Mouse (Mus musculus): ENCODE data around the gene Hint3. TPM values are rescaled to one million over a fixed set of nuclear protein-coding genes. Genes with fewer than 3 reads are reported as not detected.
"Not testable (repeated sequence)": the region's sequence is repeated elsewhere in the genome, so short reads cannot be mapped to it uniquely, and the experiment has no call there.

Gene Hint3
- total RNA-seq (2021) = 10 to 100 TPM; 32.6 to 41.1 TPM
- long read RNA-seq, transcript Hint3-203 (5 exons, 875 nt) = major isoform, 22 of 24 reads
- long read RNA-seq, partial matches to known transcripts = 0 of 24 reads
- long read RNA-seq, other reads (novel, unspliced or antisense) = 1 of 24 reads

- no peak for DNase-seq (ENCODE audit: low spot score in 2 of 2)
Measured at GRCm38 (mm10) chr10:30629513-30629912, at the start of gene Hint3. Hint3 (minus strand) TSS chr10:30629632.

GRCm38 (mm10) chr10:30678051-30678450 lies 48.6 kb upstream of the Hint3 start:
- peak in 1 of 2 experiments; percentile 5 for DNase-seq (ENCODE audit: low spot score in 2 of 2)

GRCm38 (mm10) chr10:30674825-30675224 lies 45.4 kb upstream of the Hint3 start:
- DNase-seq (ENCODE audit: low spot score in 2 of 2) = no peak

GRCm38 (mm10) chr10:30666580-30666979 lies 37.1 kb upstream of the Hint3 start:
- DNase-seq (ENCODE audit: low spot score in 2 of 2) = no peak

GRCm38 (mm10) chr10:30660564-30661328 lies 31.3 kb upstream of the Hint3 start:
- DNase-seq (ENCODE audit: low spot score in 2 of 2) = peak in 1 of 2 experiments; percentile 29

GRCm38 (mm10) chr10:30655655-30656054 lies 26.2 kb upstream of the Hint3 start:
- no peak for DNase-seq (ENCODE audit: low spot score in 2 of 2)

- DNase-seq (ENCODE audit: low spot score in 2 of 2) = no peak
Measured at GRCm38 (mm10) chr10:30647681-30648080, 18.2 kb upstream of the Hint3 start.

GRCm38 (mm10) chr10:30638216-30638615 lies 8.8 kb upstream of the Hint3 start:
- DNase-seq (ENCODE audit: low spot score in 2 of 2) = no peak

- DNase-seq (ENCODE audit: low spot score in 2 of 2) = not testable (repeated sequence)
Measured at GRCm38 (mm10) chr10:30636474-30637154, 7.2 kb upstream of the Hint3 start.

GRCm38 (mm10) chr10:30632718-30633117 lies 3.3 kb upstream of the Hint3 start:
- no peak for DNase-seq (ENCODE audit: low spot score in 2 of 2)

- DNase-seq (ENCODE audit: low spot score in 2 of 2) = no peak
Measured at GRCm38 (mm10) chr10:30629977-30630376, 545 bp upstream of the Hint3 start.

- DNase-seq (ENCODE audit: low spot score in 2 of 2) = not testable (repeated sequence)
Measured at GRCm38 (mm10) chr10:30628444-30628843, 988 bp downstream of the Hint3 start.

GRCm38 (mm10) chr10:30627548-30627947 lies 1.9 kb downstream of the Hint3 start:
- DNase-seq (ENCODE audit: low spot score in 2 of 2) = no peak

GRCm38 (mm10) chr10:30624161-30625019 lies 5.0 kb downstream of the Hint3 start:
- DNase-seq (ENCODE audit: low spot score in 2 of 2) = peak in 1 of 2 experiments; percentile 7

- no peak for DNase-seq (ENCODE audit: low spot score in 2 of 2)
Measured at GRCm38 (mm10) chr10:30622928-30623327, 6.5 kb downstream of the Hint3 start.

GRCm38 (mm10) chr10:30618918-30619210 lies 10.6 kb downstream of the Hint3 start:
- DNase-seq (ENCODE audit: low spot score in 2 of 2) = no peak

GRCm38 (mm10) chr10:30618091-30618917 lies 11.1 kb downstream of the Hint3 start:
- peak; percentile 99 for DNase-seq (ENCODE audit: low spot score in 2 of 2)

GRCm38 (mm10) chr10:30613039-30613438 lies 16.4 kb downstream of the Hint3 start:
- no peak for DNase-seq (ENCODE audit: low spot score in 2 of 2)

GRCm38 (mm10) chr10:30609614-30610013 lies 19.8 kb downstream of the Hint3 start:
- DNase-seq (ENCODE audit: low spot score in 2 of 2) = no peak

GRCm38 (mm10) chr10:30608109-30608508 lies 21.3 kb downstream of the Hint3 start:
- DNase-seq (ENCODE audit: low spot score in 2 of 2) = no peak

GRCm38 (mm10) chr10:30600542-30600966 lies 28.9 kb downstream of the Hint3 start, which contains the start of gene Trmt11:
Trmt11 (minus strand) TSS chr10:30600749.
- DNase-seq (ENCODE audit: low spot score in 2 of 2) = peak; percentile 88 to 93

Data from layer of hippocampus, adult 18-20 months (tissue).